Mouse (Mus musculus) mesoderm, embryonic 11.5 days (tissue): Measurements from ENCODE around the gene Wdr53.
A peak's percentile ranks its signal among the peaks of the same experiment; 100 is the strongest.
"Not testable (repeated sequence)": the region's sequence is repeated elsewhere in the genome, so short reads cannot be mapped to it uniquely, and the experiment has no call there.

ENCODE experiments used
- DNase-seq: peaks from one replicate; pipeline ENCODE4 v3.0.0-alpha.2; 2012; ENCODE audit warnings: low read depth, low spot score

Gene Wdr53

GRCm38 (mm10) chr16:32246952-32247370 lies at the start of gene Wdr53, which contains the start of gene Fbxo45:
Wdr53 (plus strand) TSS chr16:32247227.
Fbxo45 (minus strand) TSS chr16:32247158.
- DNase-seq: peak; percentile 95

- DNase-seq: peak; percentile 74
Observed at GRCm38 (mm10) chr16:32200256-32201003, 46.6 kb upstream of the Wdr53 start.

GRCm38 (mm10) chr16:32201004-32201325 lies 46.1 kb upstream of the Wdr53 start:
- no peak for DNase-seq

GRCm38 (mm10) chr16:32202681-32203080 lies 44.3 kb upstream of the Wdr53 start:
- DNase-seq: no peak

GRCm38 (mm10) chr16:32204902-32205301 lies 42.1 kb upstream of the Wdr53 start:
- DNase-seq: no peak

- no peak for DNase-seq
Observed at GRCm38 (mm10) chr16:32214156-32214555, 32.9 kb upstream of the Wdr53 start.

GRCm38 (mm10) chr16:32214804-32215576 lies 32.0 kb upstream of the Wdr53 start:
- no peak for DNase-seq

GRCm38 (mm10) chr16:32221803-32222202 lies 25.2 kb upstream of the Wdr53 start:
- no peak for DNase-seq

- no peak for DNase-seq
Observed at GRCm38 (mm10) chr16:32222399-32222798, 24.6 kb upstream of the Wdr53 start.

GRCm38 (mm10) chr16:32232050-32232449 lies 15.0 kb upstream of the Wdr53 start:
- DNase-seq: not testable (repeated sequence)

- no peak for DNase-seq
Observed at GRCm38 (mm10) chr16:32237930-32238680, 8.9 kb upstream of the Wdr53 start.

- no peak for DNase-seq
Observed at GRCm38 (mm10) chr16:32239428-32240312, 7.4 kb upstream of the Wdr53 start.

- no peak for DNase-seq
Observed at GRCm38 (mm10) chr16:32243901-32244300, 3.1 kb upstream of the Wdr53 start.

- peak; percentile 47 for DNase-seq
Observed at GRCm38 (mm10) chr16:32246351-32246791, 656 bp upstream of the Wdr53 start.

- DNase-seq: not testable (repeated sequence)
Observed at GRCm38 (mm10) chr16:32264225-32264624, 17.2 kb downstream of the Wdr53 start.

GRCm38 (mm10) chr16:32271291-32271690 lies 24.3 kb downstream of the Wdr53 start, which contains the start of gene Smco1:
Smco1 (plus strand) TSS chr16:32271468.
- DNase-seq: no peak

- DNase-seq: peak; percentile 27
Observed at GRCm38 (mm10) chr16:32273338-32273737, 26.3 kb downstream of the Wdr53 start.

- DNase-seq: no peak
Observed at GRCm38 (mm10) chr16:32275041-32275440, 28.0 kb downstream of the Wdr53 start.

GRCm38 (mm10) chr16:32275830-32276229 lies 28.8 kb downstream of the Wdr53 start:
- DNase-seq: no peak

GRCm38 (mm10) chr16:32277308-32278256 lies 30.6 kb downstream of the Wdr53 start, which contains the start of gene Rnf168:
Rnf168 (plus strand) TSS chr16:32277459.
- DNase-seq: peak; percentile 88
